Mouse (Mus musculus) neural tube, embryonic 12.5 days (tissue): Measurements from ENCODE around the gene Fyco1. TPM values are rescaled to one million over a fixed set of nuclear protein-coding genes. Genes with fewer than 3 reads are reported as not detected.

ENCODE experiments used
- ATAC-seq: fragments of 200-750 bp; cut with Nextera tagmentation; 2 replicates; pipeline ENCODE4 v1.8.0; 2017; ENCODE audit warnings: low read depth, mild to moderate bottlenecking, moderate TSS enrichment, moderate library complexity; ENCODE audit not compliant: low FRiP score
- H3K27ac ChIP-seq: fragments of 300-500 bp; sonication (generic); 2 replicates; pipeline ENCODE4 v1.5.1; 2016
- H3K27me3 ChIP-seq: fragments of 300-500 bp; sonication (generic); replicated peaks from 2 replicates; pipeline ENCODE4 v1.6.1; 2016; ENCODE audit warnings: mild to moderate bottlenecking
- H3K36me3 ChIP-seq: fragments of 300-500 bp; sonication (generic); 2 replicates; pipeline ENCODE4 v1.6.1; 2016; ENCODE audit warnings: mild to moderate bottlenecking
- H3K4me1 ChIP-seq: fragments of 300-500 bp; sonication (generic); 2 replicates; pipeline ENCODE4 v1.6.1; 2016
- H3K4me2 ChIP-seq: fragments of 300-500 bp; sonication (generic); replicated peaks from 2 replicates; pipeline ENCODE4 v1.6.1; 2016; ENCODE audit warnings: mild to moderate bottlenecking
- H3K4me3 ChIP-seq: fragments of 300-500 bp; sonication (generic); 2 replicates; pipeline ENCODE4 v1.5.1; 2016
- H3K9ac ChIP-seq: fragments of 300-500 bp; sonication (generic); 2 replicates; pipeline ENCODE4 v1.6.1; 2016; ENCODE audit warnings: mild to moderate bottlenecking
- H3K9me3 ChIP-seq: fragments of 300-500 bp; sonication (generic); 2 replicates; pipeline ENCODE4 v1.6.1; 2016; ENCODE audit warnings: mild to moderate bottlenecking
- WGBS: fragments of 180-500 bp; shearing (Covaris S2); methylation state at CpG from one replicate; pipeline ENCODE4 v1.1.7; 2016; 5-methylcytosine and 5-hydroxymethylcytosine counted together
- polyA plus RNA-seq: library from polyadenylated mRNA; unstranded; fragments of >200 nt; fragmentation: Nextera tagmentation; extraction: Ambion mirVana; gene quantifications from 2 replicates; pipeline ENCODE4 v1.2.1, GENCODE M21; 2016

The Fyco1 gene
- polyA plus RNA-seq, 1 experiment from 2014 or later: 9.1 TPM

GRCm38 (mm10) chr9:123849976-123850695 lies 1.6 kb downstream of the Fyco1 start:
- H3K27ac ChIP-seq: no peak overlapping the region
- H3K4me3 ChIP-seq: no peak overlapping the region
- 80% methylated on average over 2 of the region's 2 CpGs for WGBS
- no peaks in the 10 kb centered on the region for H3K27me3 ChIP-seq
- no peak overlapping the region for H3K9ac ChIP-seq
- H3K36me3 ChIP-seq: no peaks in the 10 kb centered on the region
- no peak overlapping the region; the same call in 1 of the 2 replicates for H3K4me2 ChIP-seq
- peaks cover 11% of the 10 kb centered on the region for H3K4me1 ChIP-seq
- H3K9me3 ChIP-seq: no peaks in the 10 kb centered on the region
- ATAC-seq: no peak

- 98% methylated on average over 1 of the region's 1 CpGs for WGBS
- Histone ChIP-seq H3K4me1 (peaks cover 7% of the 10 kb centered on the region), H3K4me2 (no peak overlapping the region), H3K4me3 (no peak overlapping the region), H3K36me3 (no peaks in the 10 kb centered on the region), H3K27ac (no peak overlapping the region), H3K27me3 (no peaks in the 10 kb centered on the region), H3K9ac (no peak overlapping the region), H3K9me3 (no peaks in the 10 kb centered on the region)
- no peak for ATAC-seq
Measured at GRCm38 (mm10) chr9:123846490-123846889, 5.2 kb downstream of the Fyco1 start.

- no peak for ATAC-seq
- Histone ChIP-seq H3K9me3 (no peaks in the 10 kb centered on the region), H3K27me3 (no peaks in the 10 kb centered on the region), H3K9ac (no peak overlapping the region), H3K27ac (no peak overlapping the region), H3K4me2 (no peak overlapping the region), H3K4me1 (no peaks in the 10 kb centered on the region), H3K4me3 (no peak overlapping the region), H3K36me3 (peaks cover 4% of the 10 kb centered on the region; the same call in 1 of the 2 replicates)
- 77% methylated on average over 3 of the region's 3 CpGs for WGBS
Measured at GRCm38 (mm10) chr9:123845120-123845519, 6.6 kb downstream of the Fyco1 start.

GRCm38 (mm10) chr9:123844468-123844867 lies 7.2 kb downstream of the Fyco1 start:
- H3K27me3 ChIP-seq: no peaks in the 10 kb centered on the region
- H3K4me1 ChIP-seq: no peaks in the 10 kb centered on the region
- H3K4me3 ChIP-seq: no peak overlapping the region
- ATAC-seq: no peak
- no peaks in the 10 kb centered on the region for H3K9me3 ChIP-seq
- 88% methylated on average over 3 of the region's 3 CpGs for WGBS
- H3K4me2 ChIP-seq: no peak overlapping the region
- H3K9ac ChIP-seq: no peak overlapping the region
- H3K27ac ChIP-seq: no peak overlapping the region
- H3K36me3 ChIP-seq: peaks cover 7% of the 10 kb centered on the region; the same call in 1 of the 2 replicates

- no peaks in the 10 kb centered on the region for H3K9me3 ChIP-seq
- H3K27me3 ChIP-seq: no peaks in the 10 kb centered on the region
- H3K4me1 ChIP-seq: no peaks in the 10 kb centered on the region
- no peak overlapping the region for H3K27ac ChIP-seq
- H3K9ac ChIP-seq: no peak overlapping the region
- no peak for ATAC-seq
- peaks cover 24% of the 10 kb centered on the region for H3K36me3 ChIP-seq
- WGBS: 91% methylated on average over 6 of the region's 6 CpGs
- no peak overlapping the region for H3K4me3 ChIP-seq
- H3K4me2 ChIP-seq: no peak overlapping the region
Measured at GRCm38 (mm10) chr9:123840243-123840642, 11.5 kb downstream of the Fyco1 start.

- Histone ChIP-seq H3K27me3 (no peaks in the 10 kb centered on the region), H3K27ac (no peak overlapping the region), H3K36me3 (peaks cover 24% of the 10 kb centered on the region), H3K4me2 (no peak overlapping the region), H3K9ac (no peak overlapping the region), H3K4me3 (no peak overlapping the region), H3K9me3 (no peaks in the 10 kb centered on the region), H3K4me1 (no peaks in the 10 kb centered on the region)
- no peak for ATAC-seq
- WGBS: 94% methylated on average over 3 of the region's 3 CpGs
Measured at GRCm38 (mm10) chr9:123835851-123836250, 15.8 kb downstream of the Fyco1 start.

GRCm38 (mm10) chr9:123828916-123829315 lies 22.8 kb downstream of the Fyco1 start:
- Histone ChIP-seq H3K4me1 (no peaks in the 10 kb centered on the region), H3K27ac (no peak overlapping the region), H3K4me3 (no peak overlapping the region), H3K9ac (no peak overlapping the region), H3K27me3 (no peaks in the 10 kb centered on the region), H3K9me3 (no peaks in the 10 kb centered on the region), H3K4me2 (no peak overlapping the region), H3K36me3 (peaks cover 46% of the 10 kb centered on the region)
- WGBS: 94% methylated on average over 4 of the region's 4 CpGs
- ATAC-seq: no peak

- Histone ChIP-seq H3K27ac (no peak overlapping the region), H3K9me3 (no peaks in the 10 kb centered on the region), H3K4me3 (no peak overlapping the region), H3K9ac (no peak overlapping the region), H3K36me3 (peaks cover 64% of the 10 kb centered on the region), H3K4me1 (no peaks in the 10 kb centered on the region), H3K27me3 (no peaks in the 10 kb centered on the region), H3K4me2 (no peak overlapping the region)
- ATAC-seq: no peak
- WGBS: 87% methylated on average over 3 of the region's 3 CpGs
Measured at GRCm38 (mm10) chr9:123826631-123827030, 25.1 kb downstream of the Fyco1 start.

- Histone ChIP-seq H3K36me3 (peaks cover 36% of the 10 kb centered on the region), H3K4me2 (no peak overlapping the region), H3K9ac (no peak overlapping the region), H3K27ac (no peak overlapping the region), H3K4me3 (no peak overlapping the region), H3K4me1 (no peaks in the 10 kb centered on the region), H3K9me3 (no peaks in the 10 kb centered on the region), H3K27me3 (no peaks in the 10 kb centered on the region)
- ATAC-seq: no peak
- 87% methylated on average over 2 of the region's 2 CpGs for WGBS
Measured at GRCm38 (mm10) chr9:123818601-123819000, 33.1 kb downstream of the Fyco1 start.

- Histone ChIP-seq H3K27ac (no peak overlapping the region), H3K9me3 (no peaks in the 10 kb centered on the region), H3K9ac (no peak overlapping the region), H3K27me3 (no peaks in the 10 kb centered on the region), H3K4me3 (no peak overlapping the region), H3K36me3 (peaks cover 23% of the 10 kb centered on the region), H3K4me1 (no peaks in the 10 kb centered on the region), H3K4me2 (no peak overlapping the region)
- ATAC-seq: no peak
- WGBS: 86% methylated on average over 1 of the region's 1 CpGs
Measured at GRCm38 (mm10) chr9:123815996-123816395, 35.7 kb downstream of the Fyco1 start.

- Histone ChIP-seq H3K27me3 (no peaks in the 10 kb centered on the region), H3K4me3 (no peak overlapping the region), H3K4me2 (no peak overlapping the region), H3K4me1 (no peaks in the 10 kb centered on the region), H3K9me3 (no peaks in the 10 kb centered on the region), H3K36me3 (peaks cover 23% of the 10 kb centered on the region), H3K27ac (no peak overlapping the region), H3K9ac (no peak overlapping the region)
- 88% methylated on average over 3 of the region's 3 CpGs for WGBS
- no peak for ATAC-seq
Measured at GRCm38 (mm10) chr9:123815444-123815843, 36.3 kb downstream of the Fyco1 start.

GRCm38 (mm10) chr9:123814821-123815220 lies 36.9 kb downstream of the Fyco1 start:
- Histone ChIP-seq H3K9me3 (no peaks in the 10 kb centered on the region), H3K9ac (no peak overlapping the region), H3K4me3 (no peak overlapping the region), H3K4me2 (no peak overlapping the region), H3K36me3 (peaks cover 23% of the 10 kb centered on the region), H3K27ac (no peak overlapping the region), H3K27me3 (no peaks in the 10 kb centered on the region), H3K4me1 (no peaks in the 10 kb centered on the region)
- WGBS: 88% methylated on average over 4 of the region's 4 CpGs
- no peak for ATAC-seq

- Histone ChIP-seq H3K4me1 (no peaks in the 10 kb centered on the region), H3K36me3 (peaks cover 23% of the 10 kb centered on the region), H3K9ac (no peak overlapping the region), H3K4me2 (no peak overlapping the region), H3K27me3 (no peaks in the 10 kb centered on the region), H3K4me3 (no peak overlapping the region), H3K9me3 (no peaks in the 10 kb centered on the region), H3K27ac (no peak overlapping the region)
- WGBS: 87% methylated on average over 2 of the region's 2 CpGs
- ATAC-seq: no peak
Measured at GRCm38 (mm10) chr9:123814326-123814725, 37.4 kb downstream of the Fyco1 start.
